Mouse (Mus musculus) CH12.LX (cell line): ENCODE data around the gene Tmco4. TPM values are rescaled to one million over a fixed set of nuclear protein-coding genes. Genes with fewer than 3 reads are reported as not detected.

ENCODE experiments used
- DNase-seq: peaks from one replicate; pipeline ENCODE4 v3.0.0-alpha.2; 2013; ENCODE audit errors: extremely low read depth
- H3K27ac ChIP-seq: 2 replicates; pipeline ENCODE4 v1.5.1; 2012; ENCODE audit warnings: low read depth, mild to moderate bottlenecking, control low read depth, moderate library complexity; ENCODE audit not compliant: insufficient read depth
- H3K27me3 ChIP-seq: replicated peaks from 2 replicates; pipeline ENCODE3; 2012; ENCODE audit warnings: inconsistent platforms
- H3K36me3 ChIP-seq, 2 experiments: replicated peaks in 1 of 2; 2 replicates each; pipeline versions ENCODE3 to v1.6.1; 2012; ENCODE audit warnings: inconsistent platforms in 1 of 2, low read length in 1 of 2, mild to moderate bottlenecking in 1 of 2, mixed read lengths in 1 of 2, moderate library complexity in 1 of 2; ENCODE audit not compliant: control insufficient read depth in 1 of 2, insufficient read depth in 1 of 2
- H3K4me1 ChIP-seq, 2 experiments: 2 replicates each; pipeline ENCODE4 v1.6.1; 2012; ENCODE audit warnings: inconsistent platforms in 1 of 2, moderate library complexity in 1 of 2; ENCODE audit not compliant: insufficient read depth in 2 of 2, control insufficient read depth in 1 of 2
- H3K4me2 ChIP-seq: 2 replicates; pipeline ENCODE4 v1.6.1; 2012; ENCODE audit warnings: low read depth, mild to moderate bottlenecking, control low read depth; ENCODE audit not compliant: poor library complexity, insufficient read depth, severe bottlenecking
- H3K4me3 ChIP-seq, 3 experiments: fragments of 150-350 bp in 1 of 3; sonication (generic) in 1 of 3; replicated peaks in 1 of 3; 2 replicates each; pipeline versions ENCODE3 to v1.5.1; 2011 to 2012; ENCODE audit warnings: low read depth in 2 of 3, low read length in 2 of 3, mild to moderate bottlenecking in 2 of 3, moderate library complexity in 2 of 3, control low read depth in 1 of 3, improper control_type of control experiment in 1 of 3, inconsistent platforms in 1 of 3, mixed read lengths in 1 of 3; ENCODE audit not compliant: poor library complexity in 1 of 3
- H3K79me2 ChIP-seq: replicated peaks from 2 replicates; pipeline ENCODE4 v1.6.1; 2012; ENCODE audit warnings: mild to moderate bottlenecking, moderate library complexity; ENCODE audit not compliant: control insufficient read depth, poor library complexity, insufficient read depth, severe bottlenecking; ENCODE audit errors: extremely low read depth
- H3K9ac ChIP-seq: 2 replicates; pipeline ENCODE4 v1.6.1; 2012; ENCODE audit warnings: low read depth, mild to moderate bottlenecking, control low read depth, moderate library complexity; ENCODE audit not compliant: insufficient read depth
- H3K9me3 ChIP-seq: replicated peaks from 2 replicates; pipeline ENCODE3; 2012; ENCODE audit warnings: low read length, inconsistent platforms, mixed read lengths
- CHD1 ChIP-seq: IDR thresholded peaks from 2 replicates; pipeline ENCODE4 v1.6.1; 2012; ENCODE audit warnings: low read depth, low read length, improper control_type of control experiment, inconsistent platforms
- CHD2 ChIP-seq: IDR thresholded peaks from 2 replicates; pipeline ENCODE4 v1.6.1; 2011; ENCODE audit warnings: low read length, improper control_type of control experiment
- CTCF ChIP-seq, 2 experiments: IDR thresholded peaks in 1 of 2; conservative IDR thresholded peaks in 1 of 2; 2 replicates each; pipeline ENCODE4 v1.5.1; 2011 to 2012; ENCODE audit warnings: low read depth in 2 of 2, low read length in 2 of 2, improper control_type of control experiment in 1 of 2, inconsistent platforms in 1 of 2, mild to moderate bottlenecking in 1 of 2, moderate library complexity in 1 of 2
- ELF1 ChIP-seq: IDR thresholded peaks from 2 replicates; pipeline ENCODE4 v1.6.1; 2014; ENCODE audit warnings: low read depth, mild to moderate bottlenecking, inconsistent platforms, low read length, improper control_type of control experiment
- GABPA ChIP-seq: IDR thresholded peaks from 2 replicates; pipeline ENCODE4 v1.6.1; 2012; ENCODE audit warnings: low read depth, low read length, improper control_type of control experiment, inconsistent platforms; ENCODE audit not compliant: insufficient replicate concordance
- HCFC1 ChIP-seq: IDR thresholded peaks from 2 replicates; pipeline ENCODE4 v1.6.1; 2012; ENCODE audit warnings: low read depth, mild to moderate bottlenecking, inconsistent platforms, low read length, improper control_type of control experiment
- IRF4 ChIP-seq: IDR thresholded peaks from 2 replicates; pipeline ENCODE4 v1.6.1; 2014; ENCODE audit warnings: low read depth, mild to moderate bottlenecking, inconsistent platforms, low read length, improper control_type of control experiment
- JUN ChIP-seq: IDR thresholded peaks from 2 replicates; pipeline ENCODE4 v1.6.1; 2011; ENCODE audit warnings: low read depth, mild to moderate bottlenecking, low read length, improper control_type of control experiment, moderate library complexity; ENCODE audit not compliant: insufficient read depth
- JUND ChIP-seq: conservative IDR thresholded peaks from 2 replicates; pipeline ENCODE4 v1.6.1; 2011; ENCODE audit warnings: low read depth, low read length, improper control_type of control experiment
- KAT2A ChIP-seq: IDR thresholded peaks from 2 replicates; pipeline ENCODE4 v1.6.1; 2012; ENCODE audit warnings: low read length, improper control_type of control experiment, inconsistent platforms; ENCODE audit not compliant: insufficient replicate concordance
- MAX ChIP-seq: IDR thresholded peaks from 2 replicates; pipeline ENCODE4 v1.6.1; 2011; ENCODE audit warnings: low read length, improper control_type of control experiment
- MYC ChIP-seq: IDR thresholded peaks from 2 replicates; pipeline ENCODE4 v1.6.1; 2011; ENCODE audit warnings: low read depth, mild to moderate bottlenecking, improper control_type of control experiment, low read length
- NRF1 ChIP-seq: IDR thresholded peaks from 2 replicates; pipeline ENCODE4 v1.6.1; 2014; ENCODE audit warnings: low read depth, mild to moderate bottlenecking, inconsistent platforms, low read length, improper control_type of control experiment, moderate library complexity
- PAX5 ChIP-seq: IDR thresholded peaks from 2 replicates; pipeline ENCODE4 v1.6.1; 2012; ENCODE audit warnings: low read length, inconsistent platforms, mixed read lengths
- POLR2AphosphoS2 ChIP-seq: IDR thresholded peaks from 2 replicates; pipeline ENCODE4 v1.6.1; 2011; ENCODE audit warnings: low read depth, low read length, improper control_type of control experiment
- SMC3 ChIP-seq: IDR thresholded peaks from 2 replicates; pipeline ENCODE4 v1.6.1; 2011; ENCODE audit warnings: low read depth, low read length, improper control_type of control experiment
- TCF12 ChIP-seq: IDR thresholded peaks from 2 replicates; pipeline ENCODE4 v1.6.1; 2014; ENCODE audit warnings: low read depth, mild to moderate bottlenecking, inconsistent platforms, low read length, improper control_type of control experiment
- UBTF ChIP-seq: IDR thresholded peaks from 2 replicates; pipeline ENCODE4 v1.6.1; 2012; ENCODE audit warnings: low read depth, mild to moderate bottlenecking, inconsistent platforms, low read length, improper control_type of control experiment, moderate library complexity
- USF1 ChIP-seq: IDR thresholded peaks from 2 replicates; pipeline ENCODE4 v1.6.1; 2014; ENCODE audit warnings: low read depth, mild to moderate bottlenecking, inconsistent platforms, low read length, improper control_type of control experiment
- USF2 ChIP-seq: conservative IDR thresholded peaks from 2 replicates; pipeline ENCODE4 v1.6.1; 2011; ENCODE audit warnings: low read depth, low read length, improper control_type of control experiment
- ZC3H11A ChIP-seq: IDR thresholded peaks from 2 replicates; pipeline ENCODE4 v1.6.1; 2012; ENCODE audit warnings: low read depth, mild to moderate bottlenecking, inconsistent platforms, low read length, improper control_type of control experiment
- ZMIZ1 ChIP-seq: IDR thresholded peaks from 2 replicates; pipeline ENCODE4 v1.6.1; 2012; ENCODE audit warnings: low read depth, mild to moderate bottlenecking, inconsistent platforms, low read length, improper control_type of control experiment
- dilution Hi-C: fragments of 300-500 bp; cut with MboI; formaldehyde crosslinking; loops from 2 replicates; pipeline ENCODE4 v1.14.3; 2020; ENCODE audit warnings: low sequenced_read_pairs; ENCODE audit not compliant: extremely low pct_unique_long_range_greater_than_20kb, extremely low pct_ligation_motif_present
- in situ Hi-C: fragments of 300-500 bp; cut with MboI; formaldehyde crosslinking; loops from 3 replicates; pipeline ENCODE4 v1.14.3; 2019; ENCODE audit warnings: low sequenced_read_pairs, low pct_ligation_motif_present, low pct_unique_long_range_greater_than_20kb, mixed read lengths
- polyA plus RNA-seq: library from polyadenylated mRNA; unstranded; fragments of >175 nt; gene quantifications from 2 replicates; pipeline ENCODE4 v1.2.1, GENCODE M21; 2012; ENCODE audit warnings: low read depth; ENCODE audit not compliant: insufficient read length
- total RNA-seq, 2 experiments: library from RNA; depleted of rRNA; stranded (reverse); fragments of 300-350 nt in 1 of 2; fragments of >200 nt in 1 of 2; gene quantifications; 2 replicates each; pipeline ENCODE4 v1.2.3; 2012 to 2014

Gene Tmco4
- total and polyA plus RNA-seq, 3 experiments, result 20.3 to 22.2 (median 21.7) TPM

DNA sequence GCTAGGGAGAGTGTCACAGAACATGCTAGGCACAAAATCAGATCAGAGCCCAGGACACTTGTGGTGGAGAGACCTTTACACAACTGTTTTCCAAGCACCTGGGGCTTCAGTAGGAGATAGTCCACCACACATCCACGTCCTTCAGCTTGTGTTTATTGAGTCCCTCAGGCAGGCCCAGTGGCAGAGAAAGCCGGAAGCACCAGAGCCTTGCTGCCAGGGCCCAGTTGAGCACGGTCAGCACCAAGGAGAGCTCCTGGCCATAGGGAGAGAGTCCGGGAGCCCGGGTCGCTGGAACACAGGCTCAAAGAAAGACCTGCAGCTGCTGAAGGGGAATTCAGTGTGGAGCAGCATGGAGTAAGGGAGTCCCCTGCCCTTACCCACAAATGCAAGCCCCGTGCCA lies 86.9 kb downstream of the Tmco4 start:
- Histone ChIP-seq H3K9me3 (no peaks in the 10 kb centered on the region), H3K4me2 (no peak overlapping the region), H3K27me3 (peaks cover 22% of the 10 kb centered on the region), H3K9ac (no peak overlapping the region), H3K4me3 (no peak overlapping the region), H3K27ac (no peak overlapping the region), H3K4me1 (no peaks in the 10 kb centered on the region), H3K79me2 (no peaks in the 10 kb centered on the region), H3K36me3 (peaks cover 7 to 42% of the 10 kb centered on the region in 2 experiments)
- dilution Hi-C loops (no loop called here), in situ Hi-C loops (no loop called here)
- no peak for DNase-seq
- TF ChIP-seq PAX5 (no peak), SMC3 (no peak), CHD1 (no peak), UBTF (no peak), HCFC1 (no peak), POLR2AphosphoS2 (no peak), MAX (no peak)

- no peak overlapping the region for H3K4me3 ChIP-seq
- H3K27ac ChIP-seq, result no peak overlapping the region
- in situ Hi-C loops (no loop called here), dilution Hi-C loops (no loop called here)
- H3K36me3 ChIP-seq, result peaks cover 0 to under 1% of the 10 kb centered on the region in 2 experiments
- H3K79me2 ChIP-seq, result no peaks in the 10 kb centered on the region
- no peaks in the 10 kb centered on the region for H3K9me3 ChIP-seq
- DNase-seq, result no peak
- H3K27me3 ChIP-seq, result peaks cover 67% of the 10 kb centered on the region
- no peaks in the 10 kb centered on the region for H3K4me1 ChIP-seq
- no peak overlapping the region for H3K9ac ChIP-seq
- no peak overlapping the region for H3K4me2 ChIP-seq
- TF ChIP-seq PAX5 (no peak), JUND (no peak), CTCF (conservative IDR thresholded peaks at IDR 0.05 in 1 of 2, IDR thresholded peaks at IDR 0.05 in 1 of 2; ENCODE audit: low read depth in 2 of 2, low read length in 2 of 2) (no peak), IRF4 (no peak), CHD2 (no peak), HCFC1 (no peak), USF2 (no peak), TCF12 (no peak), MYC (no peak), SMC3 (no peak), ZMIZ1 (no peak), USF1 (no peak), JUN (no peak), GABPA (no peak), ELF1 (no peak), NRF1 (no peak), ZC3H11A (no peak), CHD1 (no peak), MAX (no peak), KAT2A (no peak)
These were observed 92.1 kb downstream of the Tmco4 start for GRCm38 (mm10) chr4:139064831-139065230.
